Mouse (Mus musculus): ENCODE measurements around the gene Celf3. TPM values are rescaled to one million over a fixed set of nuclear protein-coding genes. Genes with fewer than 3 reads are reported as not detected.

Celf3 gene
- polyA plus RNA-seq, 1 experiment from 2014 or later: 46.8 TPM

DNA sequence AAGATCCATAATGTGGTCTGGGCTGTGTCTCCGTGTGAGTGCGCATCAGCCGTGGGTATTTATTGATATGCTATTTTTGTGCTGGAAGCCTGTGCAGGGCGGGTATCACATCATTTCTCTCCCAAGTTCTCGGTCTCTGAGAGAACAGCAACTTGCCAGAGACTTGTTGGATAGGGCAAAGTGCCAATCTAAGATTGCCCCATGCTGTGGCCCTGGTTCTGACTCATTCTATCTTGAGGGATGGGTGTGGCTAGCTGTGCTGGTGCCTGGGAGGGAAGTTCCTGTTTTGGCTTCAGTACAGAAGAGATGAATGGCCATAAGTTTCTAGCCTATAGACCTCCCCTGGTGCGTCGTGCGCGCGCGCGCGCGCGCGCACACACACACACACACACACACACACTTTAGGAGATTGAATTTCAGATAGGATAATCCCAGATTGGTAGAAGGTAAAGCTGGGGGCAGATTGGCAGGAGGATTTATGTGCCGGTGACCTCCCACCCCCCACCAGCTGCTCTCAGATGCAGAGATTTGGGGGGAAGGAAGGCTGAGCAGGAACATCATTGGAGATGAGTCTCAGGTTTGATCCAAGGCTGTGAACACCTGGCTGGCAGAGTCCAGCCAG is 4.8 kb downstream of the Celf3 start:
- no peak for DNase-seq (ENCODE audit: extremely low spot score, low spot score)
- WGBS: 84% methylated on average over 17 of the region's 17 CpGs
- peak overlapping the region; percentile 85 for H3K27ac ChIP-seq
- peaks cover 22% of the 10 kb centered on the region for H3K36me3 ChIP-seq (replicated peaks)
- peaks cover 43% of the 10 kb centered on the region for H3K27me3 ChIP-seq (ENCODE audit: poor library complexity, severe bottlenecking)
- H3K9me3 ChIP-seq: no peaks in the 10 kb centered on the region
- H3K4me1 ChIP-seq: peaks cover 98% of the 10 kb centered on the region
- no peak overlapping the region for H3K4me3 ChIP-seq

DNA sequence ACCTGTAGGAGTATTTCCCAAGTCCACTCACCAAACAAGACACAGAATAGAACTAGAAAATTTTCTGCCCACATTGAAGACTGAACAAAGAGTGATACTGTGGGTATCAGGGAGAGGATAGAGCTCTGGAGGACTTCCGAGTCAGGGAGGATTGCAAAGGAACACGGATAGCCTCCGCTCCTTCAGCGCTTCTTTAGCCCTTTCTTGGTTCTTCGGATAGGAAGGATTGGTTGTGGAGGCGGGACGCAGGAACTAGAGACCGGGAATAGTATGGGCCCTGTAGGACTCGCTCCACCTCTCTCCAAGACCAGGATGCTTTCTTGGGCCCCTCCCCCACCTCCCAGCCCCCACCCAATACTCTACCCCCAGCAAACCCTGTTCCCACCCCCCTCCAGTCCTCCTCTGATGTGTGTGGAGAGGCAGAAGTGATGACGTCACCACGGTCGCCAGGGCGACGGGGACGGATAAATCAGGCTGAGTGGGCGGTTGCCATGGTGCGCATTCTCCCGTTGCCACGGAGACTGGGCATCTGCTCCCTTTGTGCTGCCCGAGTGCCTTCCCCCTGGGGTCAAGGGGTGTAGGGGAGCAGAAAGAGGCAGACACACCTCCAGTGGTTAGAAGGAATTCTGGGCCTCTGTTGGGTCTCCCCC is 5.8 kb downstream of the Celf3 start:
- Histone ChIP-seq H3K36me3 (replicated peaks) (peaks cover 32% of the 10 kb centered on the region), H3K27ac (peak overlapping the region; percentile 85), H3K4me1 (peaks cover 93% of the 10 kb centered on the region), H3K27me3 (ENCODE audit: poor library complexity, severe bottlenecking) (peaks cover 33% of the 10 kb centered on the region), H3K9me3 (no peaks in the 10 kb centered on the region), H3K4me3 (peak overlapping the region; percentile 32)
- WGBS: 10% methylated on average over 20 of the region's 20 CpGs
- DNase-seq (ENCODE audit: extremely low spot score, low spot score): peak; percentile 96

DNA sequence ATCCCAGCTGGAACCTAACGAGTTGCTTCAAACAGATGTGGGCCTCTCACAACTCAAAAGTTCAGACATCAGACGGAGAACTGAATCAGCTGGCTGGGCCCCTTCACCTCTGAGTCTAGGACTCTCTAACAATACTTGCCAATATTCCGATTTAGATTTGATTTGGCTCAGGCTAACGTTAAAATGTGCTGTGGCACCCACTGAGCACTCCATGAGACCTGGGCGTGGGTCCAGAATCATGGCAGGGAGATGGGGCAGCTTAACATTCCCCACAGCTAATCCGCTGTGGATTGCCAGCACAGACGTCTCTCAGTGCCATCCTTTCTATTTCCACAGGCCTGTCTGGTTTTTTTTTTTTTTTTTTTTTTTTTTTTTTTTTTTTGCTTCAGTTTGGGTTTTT is 7.8 kb downstream of the Celf3 start:
- H3K27me3 ChIP-seq (ENCODE audit: poor library complexity, severe bottlenecking): peaks cover 13% of the 10 kb centered on the region
- peaks cover 51% of the 10 kb centered on the region for H3K36me3 ChIP-seq (replicated peaks)
- no peak overlapping the region for H3K4me3 ChIP-seq
- DNase-seq (ENCODE audit: extremely low spot score, low spot score): no peak
- 70% methylated on average over 7 of the region's 7 CpGs for whole genome bisulfite sequencing
- peak overlapping the region; percentile 85 for H3K27ac ChIP-seq
- H3K4me1 ChIP-seq: peaks cover 86% of the 10 kb centered on the region
- H3K9me3 ChIP-seq: no peaks in the 10 kb centered on the region

DNA sequence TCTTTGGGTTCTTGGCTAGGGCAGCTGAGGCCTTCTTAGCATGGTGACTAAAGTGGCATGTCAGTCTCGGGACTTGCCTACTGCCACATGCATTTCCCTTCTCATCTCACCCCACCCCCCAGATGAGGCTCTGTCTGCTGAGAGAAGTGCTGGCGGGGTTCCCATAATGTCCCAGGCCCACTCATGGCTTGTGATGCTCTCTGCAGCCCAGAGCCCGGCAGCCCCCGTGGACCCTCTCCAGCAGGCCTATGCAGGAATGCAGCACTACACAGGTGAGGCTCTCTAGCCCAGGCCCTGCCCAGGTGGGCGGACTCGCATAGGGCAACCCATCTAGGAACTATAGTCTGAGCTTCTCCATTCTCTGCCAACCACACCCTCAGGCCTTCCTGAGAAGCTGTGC is 9.5 kb downstream of the Celf3 start:
- Histone ChIP-seq H3K4me1 (peaks cover 77% of the 10 kb centered on the region), H3K4me3 (no peak overlapping the region), H3K9me3 (no peaks in the 10 kb centered on the region), H3K27ac (peak overlapping the region; percentile 45; the same call in 1 of the 2 replicates), H3K27me3 (ENCODE audit: poor library complexity, severe bottlenecking) (no peaks in the 10 kb centered on the region), H3K36me3 (replicated peaks) (peaks cover 65% of the 10 kb centered on the region)
- no peak for DNase-seq (ENCODE audit: extremely low spot score, low spot score)
- 83% methylated on average over 6 of the region's 6 CpGs for WGBS

DNA sequence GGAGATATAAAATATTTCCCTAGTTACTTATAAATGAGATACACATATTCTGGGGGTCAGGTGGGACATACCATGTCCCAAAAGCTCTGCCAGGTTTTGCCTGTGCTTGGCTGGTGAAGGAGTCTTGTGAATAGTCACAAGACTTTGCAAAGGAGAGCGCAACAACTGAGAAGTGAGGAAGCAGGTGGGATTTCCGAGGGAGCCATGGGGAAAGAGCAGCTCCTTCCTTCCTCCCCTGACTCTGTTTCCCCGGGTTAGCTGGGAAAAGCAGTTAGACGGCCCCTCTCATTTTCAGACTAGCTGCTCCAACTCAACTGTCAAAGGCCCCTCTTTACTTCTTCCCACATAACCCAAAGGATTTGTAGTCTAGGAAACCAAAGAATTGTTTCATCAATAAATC is 19.1 kb downstream of the Celf3 start:
- Histone ChIP-seq H3K36me3 (replicated peaks) (peaks cover 91% of the 10 kb centered on the region), H3K4me1 (no peaks in the 10 kb centered on the region), H3K4me3 (no peak overlapping the region), H3K27me3 (ENCODE audit: poor library complexity, severe bottlenecking) (no peaks in the 10 kb centered on the region), H3K27ac (no peak overlapping the region), H3K9me3 (no peaks in the 10 kb centered on the region)
- no peak for DNase-seq (ENCODE audit: extremely low spot score, low spot score)
- 79% methylated on average over 4 of the region's 4 CpGs for WGBS

DNA sequence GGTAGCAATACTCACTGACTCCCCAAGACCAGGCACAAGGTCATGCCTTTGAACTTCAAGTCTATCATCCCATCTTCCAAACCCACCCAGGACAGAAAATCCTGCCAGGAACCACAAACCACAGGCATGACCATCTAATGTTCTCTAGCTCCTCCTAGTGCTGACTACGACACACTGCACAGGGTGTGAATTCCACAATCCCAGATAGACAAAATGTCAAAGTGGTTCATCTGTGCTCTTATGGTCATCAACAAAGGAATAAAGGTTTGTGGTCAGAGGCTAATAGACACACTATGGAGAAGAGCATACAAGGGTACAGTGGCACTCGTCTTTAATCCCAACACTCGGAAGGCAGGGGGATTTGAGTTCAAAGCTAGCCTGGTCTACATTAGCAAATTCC is 24.1 kb downstream of the Celf3 start:
- no peaks in the 10 kb centered on the region for H3K9me3 ChIP-seq
- DNase-seq (ENCODE audit: extremely low spot score, low spot score): no peak
- peaks cover 78% of the 10 kb centered on the region for H3K36me3 ChIP-seq (replicated peaks)
- no peak overlapping the region for H3K4me3 ChIP-seq
- H3K27me3 ChIP-seq (ENCODE audit: poor library complexity, severe bottlenecking): no peaks in the 10 kb centered on the region
- H3K27ac ChIP-seq: no peak overlapping the region
- H3K4me1 ChIP-seq: no peaks in the 10 kb centered on the region
- 67% methylated on average over 3 of the region's 3 CpGs for WGBS

DNA sequence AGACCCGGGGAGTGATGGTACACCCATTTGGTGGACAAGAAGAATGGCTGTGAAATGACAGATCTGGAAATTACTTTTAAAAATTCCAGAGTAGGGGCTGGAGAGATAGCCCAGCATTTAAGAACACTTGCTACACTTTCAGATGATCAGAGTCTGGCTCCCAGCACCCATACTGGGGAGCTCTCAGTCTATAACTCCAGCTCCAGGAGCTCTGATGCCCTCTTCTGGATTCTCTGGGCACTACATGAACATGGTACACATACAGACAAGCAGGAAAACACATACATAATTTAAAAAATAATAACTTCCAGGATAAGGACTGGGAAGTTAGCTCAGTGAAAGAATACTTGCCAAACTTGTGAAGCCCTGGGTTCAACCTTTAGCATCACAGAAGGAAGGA is 28.6 kb downstream of the Celf3 start:
- 93% methylated on average over 1 of the region's 1 CpGs for WGBS
- Histone ChIP-seq H3K4me3 (no peak overlapping the region), H3K4me1 (no peaks in the 10 kb centered on the region), H3K27ac (no peak overlapping the region), H3K36me3 (replicated peaks) (peaks cover 78% of the 10 kb centered on the region), H3K27me3 (ENCODE audit: poor library complexity, severe bottlenecking) (no peaks in the 10 kb centered on the region), H3K9me3 (no peaks in the 10 kb centered on the region)
- DNase-seq (ENCODE audit: extremely low spot score, low spot score): no peak

DNA sequence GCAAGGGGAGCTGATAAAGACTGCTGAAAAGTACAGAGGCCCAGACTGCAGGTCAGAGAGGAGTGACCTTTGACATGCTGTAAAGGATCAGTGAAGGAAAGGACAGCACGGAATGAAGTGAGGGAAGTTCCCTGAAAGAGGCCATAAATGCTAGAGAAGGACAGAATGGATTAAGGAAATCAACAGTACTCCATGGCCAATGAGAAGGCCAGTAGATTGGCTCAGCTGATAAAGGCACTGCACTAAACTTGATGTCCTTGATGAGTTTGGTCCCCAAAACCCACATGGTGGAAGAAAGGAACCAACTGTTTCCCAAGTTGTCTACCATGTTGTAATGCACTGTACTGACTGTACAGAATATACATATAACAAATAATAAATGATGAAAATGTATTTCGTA is 48.6 kb downstream of the Celf3 start:
- H3K36me3 ChIP-seq (replicated peaks): peaks cover 70% of the 10 kb centered on the region
- H3K4me1 ChIP-seq: no peaks in the 10 kb centered on the region
- H3K9me3 ChIP-seq: no peaks in the 10 kb centered on the region
- H3K27me3 ChIP-seq (ENCODE audit: poor library complexity, severe bottlenecking): no peaks in the 10 kb centered on the region
- H3K27ac ChIP-seq: no peak overlapping the region
- WGBS: 86% methylated on average over 2 of the region's 2 CpGs
- no peak for DNase-seq (ENCODE audit: extremely low spot score, low spot score)
- no peak overlapping the region for H3K4me3 ChIP-seq

DNA sequence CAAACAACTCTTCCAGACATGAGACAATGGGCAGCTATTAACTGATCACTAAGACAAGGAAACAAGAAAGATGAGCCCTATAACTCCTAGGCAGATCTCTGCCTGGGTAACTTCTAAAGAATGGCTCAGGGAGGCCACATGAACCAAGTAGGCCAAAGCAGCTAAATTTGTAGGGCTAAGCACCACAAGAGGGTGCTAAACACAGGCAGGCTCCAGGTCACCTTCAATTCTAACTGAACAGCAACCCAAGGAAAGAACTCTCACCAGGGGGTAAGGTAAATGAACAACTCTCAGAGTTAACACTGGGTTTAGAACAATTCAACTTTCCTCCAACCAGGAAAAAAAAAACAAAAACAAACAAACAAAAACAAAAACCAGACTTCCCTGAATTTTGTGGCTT is 55.9 kb downstream of the Celf3 start:
- Histone ChIP-seq H3K4me1 (no peaks in the 10 kb centered on the region), H3K36me3 (replicated peaks) (peaks cover 33% of the 10 kb centered on the region), H3K27me3 (ENCODE audit: poor library complexity, severe bottlenecking) (no peaks in the 10 kb centered on the region), H3K4me3 (no peak overlapping the region), H3K9me3 (no peaks in the 10 kb centered on the region), H3K27ac (no peak overlapping the region)
- no peak for DNase-seq (ENCODE audit: extremely low spot score, low spot score)

DNA sequence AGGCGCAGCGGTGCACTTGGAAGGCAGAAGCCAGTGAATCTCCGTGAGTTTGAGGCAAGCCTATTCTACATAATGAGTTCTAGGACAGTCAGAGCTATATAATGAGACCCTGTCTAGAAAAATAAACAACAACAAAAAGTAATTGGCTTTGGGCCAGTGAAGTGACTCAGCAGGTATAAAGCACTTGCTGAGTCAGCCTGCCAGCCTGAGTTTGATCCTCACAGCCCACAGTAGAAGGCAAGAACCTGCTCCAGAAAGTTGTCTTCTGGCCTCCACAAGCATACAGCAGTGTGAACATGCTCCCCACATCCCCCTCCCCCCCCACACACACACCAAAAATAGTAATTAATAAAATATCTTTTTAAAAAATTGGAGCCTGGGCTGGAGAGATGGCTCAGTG is 59.1 kb downstream of the Celf3 start:
- H3K27ac ChIP-seq: no peak overlapping the region
- no peaks in the 10 kb centered on the region for H3K9me3 ChIP-seq
- no peak for DNase-seq (ENCODE audit: extremely low spot score, low spot score)
- 95% methylated on average over 3 of the region's 3 CpGs for WGBS
- no peaks in the 10 kb centered on the region for H3K4me1 ChIP-seq
- peaks cover 32% of the 10 kb centered on the region for H3K36me3 ChIP-seq (replicated peaks)
- no peaks in the 10 kb centered on the region for H3K27me3 ChIP-seq (ENCODE audit: poor library complexity, severe bottlenecking)
- no peak overlapping the region for H3K4me3 ChIP-seq

Other genes starting within 250 kb of the Celf3 start
- not detected in 2 replicates for gene Gm4778, start 214.3 kb upstream of the Celf3 start, polyA plus RNA-seq (2016; fragmentation: Nextera tagmentation; extraction: Ambion mirVana)
- 6.7 and 8.1 TPM in 2 replicates for gene Them4, start 168.2 kb upstream of the Celf3 start, polyA plus RNA-seq (2016; fragmentation: Nextera tagmentation; extraction: Ambion mirVana)
- gene Them5, start 136.2 kb upstream of the Celf3 start, polyA plus RNA-seq (2016; fragmentation: Nextera tagmentation; extraction: Ambion mirVana): not detected in 2 replicates
- 0.11 and 0.40 TPM in 2 replicates for gene C2cd4d, start 115.9 kb upstream of the Celf3 start, polyA plus RNA-seq (2016; fragmentation: Nextera tagmentation; extraction: Ambion mirVana)
- gene Rorc, start 105.5 kb upstream of the Celf3 start, polyA plus RNA-seq (2016; fragmentation: Nextera tagmentation; extraction: Ambion mirVana): 0.16 and 0.36 TPM in 2 replicates
- 0.15 and 0.21 TPM in 2 replicates for gene Lingo4, start 79.8 kb upstream of the Celf3 start, polyA plus RNA-seq (2016; fragmentation: Nextera tagmentation; extraction: Ambion mirVana)
- gene Tdrkh, start 65.0 kb upstream of the Celf3 start, polyA plus RNA-seq (2016; fragmentation: Nextera tagmentation; extraction: Ambion mirVana): 37.6 and 38.1 TPM in 2 replicates
- gene Mrpl9, start 35.0 kb upstream of the Celf3 start, polyA plus RNA-seq (2016; fragmentation: Nextera tagmentation; extraction: Ambion mirVana): 70.9 and 74.5 TPM in 2 replicates
- 0.62 and 0.81 TPM in 2 replicates for gene Oaz3, start 34.4 kb upstream of the Celf3 start, polyA plus RNA-seq (2016; fragmentation: Nextera tagmentation; extraction: Ambion mirVana)
- gene Riiad1, start 2.0 kb downstream of the Celf3 start, polyA plus RNA-seq (2016; fragmentation: Nextera tagmentation; extraction: Ambion mirVana): 6.0 and 6.9 TPM in 2 replicates
- 41.2 and 46.5 TPM in 2 replicates for gene Snx27, start 104.4 kb downstream of the Celf3 start, polyA plus RNA-seq (2016; fragmentation: Nextera tagmentation; extraction: Ambion mirVana)
- not detected in 2 replicates for gene Gm10972, start 164.8 kb downstream of the Celf3 start, polyA plus RNA-seq (2016; fragmentation: Nextera tagmentation; extraction: Ambion mirVana)
- 3.4 and 4.1 TPM in 2 replicates for gene Tuft1, start 180.6 kb downstream of the Celf3 start, polyA plus RNA-seq (2016; fragmentation: Nextera tagmentation; extraction: Ambion mirVana)
- not detected in 2 replicates for gene Selenbp2, start 215.3 kb downstream of the Celf3 start, polyA plus RNA-seq (2016; fragmentation: Nextera tagmentation; extraction: Ambion mirVana)